ENCODE assay signal across 9 mouse cellular contexts in genomic region chr3:89510979-89511378, GRCm38 (mm10). TPM values are rescaled to one million over a fixed set of nuclear protein-coding genes. Genes with fewer than 3 reads are reported as not detected.
A peak's percentile ranks its signal among the peaks of the same experiment; 100 is the strongest.
DNase-seq lines count a peak whose midpoint lies in the region; ATAC-seq and TF ChIP-seq lines count a peak whose summit lies in the region.
"Had no signal": no experiment of that assay in that cellular context is flagged by ENCODE, and none has a peak within 500 bp of the region (broad histone marks: within the 10 kb centered on the region; RNA-seq: fewer than 3 reads in every experiment).

No protein-coding gene starts in this region.

- no peak overlapping the region for H3K27ac ChIP-seq in testis, adult 2 months (ENCODE audit: control insufficient read depth, insufficient read depth, low read depth, low read length)
- H3K27ac ChIP-seq in forebrain, embryonic 10.5 days = peak overlapping the region; percentile 59
- H3K27ac ChIP-seq in hindbrain, postnatal 0 days = peak overlapping the region; percentile 41
- no peak overlapping the region for H3K27ac ChIP-seq in liver, embryonic 14.5 days
- no peak overlapping the region for H3K27ac ChIP-seq in neural tube, embryonic 15.5 days (replicated peaks)

- H3K9me3 ChIP-seq in forebrain, embryonic 10.5 days = no peaks in the 10 kb centered on the region
- H3K9me3 ChIP-seq in hindbrain, postnatal 0 days (ENCODE audit: low read length) = no peaks in the 10 kb centered on the region
- H3K9me3 ChIP-seq in liver, embryonic 14.5 days (ENCODE audit: control insufficient read depth, low read length) = no peaks in the 10 kb centered on the region
- H3K9me3 ChIP-seq in neural tube, embryonic 15.5 days (replicated peaks) = no peaks in the 10 kb centered on the region

- no peak overlapping the region for H3K4me3 ChIP-seq in testis, adult 2 months (ENCODE audit: control insufficient read depth, low read depth, low read length)
- peak overlapping the region; percentile 37 for H3K4me3 ChIP-seq in forebrain, embryonic 10.5 days
- H3K4me3 ChIP-seq in hindbrain, postnatal 0 days (ENCODE audit: low read length) = no peak overlapping the region
- no peak overlapping the region for H3K4me3 ChIP-seq in liver, embryonic 14.5 days (ENCODE audit: insufficient read depth in 1 of 2, low read depth in 2 of 2, low read length in 2 of 2)
- no peak overlapping the region for H3K4me3 ChIP-seq in neural tube, embryonic 15.5 days (replicated peaks)
- H3K4me3 ChIP-seq: myocyte had no signal

- no peak for TF ChIP-seq EP300 in liver, embryonic 14.5 days (IDR thresholded peaks at IDR 0.05; ENCODE audit: low read depth)

- no peaks in the 10 kb centered on the region for H3K36me3 ChIP-seq in testis, adult 2 months (ENCODE audit: control insufficient read depth, insufficient read depth, low read length)
- H3K36me3 ChIP-seq in forebrain, embryonic 10.5 days (replicated peaks) = no peaks in the 10 kb centered on the region
- no peaks in the 10 kb centered on the region for H3K36me3 ChIP-seq in hindbrain, postnatal 0 days (ENCODE audit: insufficient read depth, low read length)
- no peaks in the 10 kb centered on the region for H3K36me3 ChIP-seq in liver, embryonic 14.5 days (replicated peaks; ENCODE audit: control insufficient read depth, insufficient read depth, low read depth)
- no peaks in the 10 kb centered on the region for H3K36me3 ChIP-seq in neural tube, embryonic 15.5 days

- no peak overlapping the region; the same call in 1 of the 2 replicates for H3K9ac ChIP-seq in hindbrain, postnatal 0 days (replicated peaks; ENCODE audit: low read length)
- H3K9ac ChIP-seq in liver, embryonic 14.5 days (replicated peaks) = no peak overlapping the region
- no peak overlapping the region for H3K9ac ChIP-seq in neural tube, embryonic 15.5 days (replicated peaks)

- peak; percentile 67 for ATAC-seq in hindbrain, postnatal 0 days
- no peak for ATAC-seq in liver, embryonic 14.5 days (ENCODE audit: insufficient read depth)
- peak; percentile 67; the same call in 1 of the 2 replicates for ATAC-seq in neural tube, embryonic 15.5 days (ENCODE audit: low FRiP score)

- H3K27me3 ChIP-seq in testis, adult 2 months (ENCODE audit: control insufficient read depth, insufficient read depth, low read length) = no peaks in the 10 kb centered on the region
- H3K27me3 ChIP-seq in forebrain, embryonic 10.5 days (ENCODE audit: poor library complexity, severe bottlenecking) = peaks cover 38% of the 10 kb centered on the region
- H3K27me3 ChIP-seq in hindbrain, postnatal 0 days (ENCODE audit: insufficient read depth, low read length) = no peaks in the 10 kb centered on the region
- H3K27me3 ChIP-seq in liver, embryonic 14.5 days (ENCODE audit: control insufficient read depth, insufficient read depth, low read length) = peaks cover 2% of the 10 kb centered on the region
- H3K27me3 ChIP-seq in neural tube, embryonic 15.5 days (replicated peaks) = peaks cover 2% of the 10 kb centered on the region; the same call in 1 of the 2 replicates

- no peak for DNase-seq in testis, postnatal 14 days (ENCODE audit: low spot score)
- peak; percentile 89 for DNase-seq in brain, embryonic 14.5 days (ENCODE audit: low read depth)
- peak; percentile 51 for DNase-seq in forebrain, embryonic 10.5 days (ENCODE audit: extremely low spot score, low spot score)
- peak; percentile 86 for DNase-seq in hindbrain, postnatal 0 days (ENCODE audit: low spot score)
- no peak for DNase-seq in liver, embryonic 14.5 days (ENCODE audit: low read depth in 3 of 3, low spot score in 3 of 3)
- DNase-seq in yolk sac, embryonic 10.5 days (ENCODE audit: low spot score) = no peak

- TF ChIP-seq CTCF in testis, adult 2 months (IDR thresholded peaks at IDR 0.05; ENCODE audit: control insufficient read depth, insufficient read depth, insufficient replicate concordance, low read depth, low read length) = 0 out of 2 replicates have a peak, but pooled peaks have one; percentile 23
- peak; percentile 76 for TF ChIP-seq CTCF in brain, embryonic 14.5 days (IDR thresholded peaks at IDR 0.05; ENCODE audit: borderline replicate concordance, extremely low read depth, insufficient read depth, insufficient read length)
- peak; percentile 84 for TF ChIP-seq CTCF in hindbrain, postnatal 0 days (IDR thresholded peaks at IDR 0.05; ENCODE audit: low read depth)
- peak; percentile 59 for TF ChIP-seq CTCF in liver, embryonic 14.5 days (IDR thresholded peaks at IDR 0.05; ENCODE audit: low read depth)

- peaks cover 9% of the 10 kb centered on the region for H3K4me1 ChIP-seq in testis, adult 2 months (ENCODE audit: control insufficient read depth, insufficient read depth, low read length)
- H3K4me1 ChIP-seq in forebrain, embryonic 10.5 days = peaks cover 50% of the 10 kb centered on the region
- peaks cover 6% of the 10 kb centered on the region for H3K4me1 ChIP-seq in hindbrain, postnatal 0 days (ENCODE audit: insufficient read depth, low read length)
- no peaks in the 10 kb centered on the region for H3K4me1 ChIP-seq in liver, embryonic 14.5 days (replicated peaks; ENCODE audit: control insufficient read depth in 2 of 2, insufficient read depth in 2 of 2, low read length in 1 of 2)
- H3K4me1 ChIP-seq in neural tube, embryonic 15.5 days = peaks cover 9% of the 10 kb centered on the region

- WGBS in forebrain, embryonic 10.5 days = 21% methylated on average over 4 of the region's 4 CpGs
- WGBS in hindbrain, postnatal 0 days = 14% methylated on average over 4 of the region's 4 CpGs
- 14% methylated on average over 4 of the region's 4 CpGs for WGBS in liver, embryonic 14.5 days (ENCODE audit: insufficient replicate concordance)
- 29% methylated on average over 4 of the region's 4 CpGs for WGBS in neural tube, embryonic 15.5 days

- TF ChIP-seq POLR2A in testis, adult 2 months (IDR thresholded peaks at IDR 0.05; ENCODE audit: control insufficient read depth, low read depth, low read length) = no peak
- no peak for TF ChIP-seq POLR2A in brain, embryonic 14.5 days (IDR thresholded peaks at IDR 0.05; ENCODE audit: borderline replicate concordance, extremely low read depth, insufficient read depth, insufficient read length, poor library complexity, severe bottlenecking)

- H3K4me2 ChIP-seq in hindbrain, postnatal 0 days (ENCODE audit: low read depth, low read length) = peak overlapping the region; percentile 43
- H3K4me2 ChIP-seq in liver, embryonic 14.5 days (ENCODE audit: low read depth) = no peak overlapping the region
- H3K4me2 ChIP-seq in neural tube, embryonic 15.5 days = peak overlapping the region; percentile 42

RNA-seq across cellular contexts. Expression of gene Kcnn3, which starts 9.0 kb away (rescaled TPM):
- 1.7 and 2.3 TPM in 2 replicates for polyA plus RNA-seq in testis, adult 2 months (2012; rRNA removed)
- 11.5 and 13.8 TPM in 2 replicates for polyA plus RNA-seq in brain, embryonic 14.5 days (2012; rRNA removed)
- 0.81 and 0.92 TPM in 2 replicates for polyA plus RNA-seq in forebrain, embryonic 10.5 days (2016; fragmentation: Nextera tagmentation; extraction: Ambion mirVana)
- 20.8 and 27.3 TPM in 2 replicates for total RNA-seq in hindbrain, postnatal 0 days (2014; rRNA removed)
- 7.2 and 7.4 TPM in 2 replicates for polyA plus RNA-seq in hindbrain, postnatal 0 days (2015; fragmentation: Nextera tagmentation; extraction: Ambion mirVana)
- polyA plus RNA-seq in liver, embryonic 14.5 days (2012; rRNA removed) = 0.02 and 0.03 TPM in 2 replicates
- not detected in 2 replicates for polyA plus RNA-seq in liver, embryonic 14.5 days (2014; fragmentation: Nextera tagmentation; extraction: Ambion mirVana)
- polyA plus RNA-seq in neural tube, embryonic 15.5 days (2015; fragmentation: Nextera tagmentation; extraction: Ambion mirVana) = 8.5 and 12.1 TPM in 2 replicates

RNA-seq across cellular contexts. Expression of gene Pmvk, which starts 56.6 kb away (rescaled TPM):
- polyA plus RNA-seq in testis, adult 2 months (2012; rRNA removed) = 21.0 and 23.1 TPM in 2 replicates
- 72.2 and 86.3 TPM in 2 replicates for polyA plus RNA-seq in brain, embryonic 14.5 days (2012; rRNA removed)
- polyA plus RNA-seq in forebrain, embryonic 10.5 days (2016; fragmentation: Nextera tagmentation; extraction: Ambion mirVana) = 72.0 and 75.3 TPM in 2 replicates
- 65.4 and 74.2 TPM in 2 replicates for total RNA-seq in hindbrain, postnatal 0 days (2014; rRNA removed)
- 117 and 120 TPM in 2 replicates for polyA plus RNA-seq in hindbrain, postnatal 0 days (2015; fragmentation: Nextera tagmentation; extraction: Ambion mirVana)
- polyA plus RNA-seq in liver, embryonic 14.5 days (2012; rRNA removed) = 23.4 and 32.2 TPM in 2 replicates
- 32.1 and 36.5 TPM in 2 replicates for polyA plus RNA-seq in liver, embryonic 14.5 days (2014; fragmentation: Nextera tagmentation; extraction: Ambion mirVana)
- 123 and 142 TPM in 2 replicates for polyA plus RNA-seq in neural tube, embryonic 15.5 days (2015; fragmentation: Nextera tagmentation; extraction: Ambion mirVana)

Comparison
In these comparisons a context has a peak if more than half of its experiments do, and no peak if none do; other contexts are left out.
1. H3K27ac ChIP-seq: peak in forebrain, embryonic 10.5 days (single experiment) and hindbrain, postnatal 0 days (single experiment); none in testis, adult 2 months (single experiment), liver, embryonic 14.5 days (single experiment) and neural tube, embryonic 15.5 days (single experiment).
2. CTCF ChIP-seq: peak in every context shown above with its lines; median percentile 84 in hindbrain, postnatal 0 days; 76 in brain, embryonic 14.5 days; 59 in liver, embryonic 14.5 days; 23 in testis, adult 2 months.
3. DNase-seq: peak in brain, embryonic 14.5 days (single experiment), forebrain, embryonic 10.5 days (single experiment) and hindbrain, postnatal 0 days (single experiment); none in testis, postnatal 14 days (single experiment), liver, embryonic 14.5 days (0 of 3) and yolk sac, embryonic 10.5 days (single experiment).